Mouse (Mus musculus): Measurements from ENCODE around the gene Gpc3.

DNA sequence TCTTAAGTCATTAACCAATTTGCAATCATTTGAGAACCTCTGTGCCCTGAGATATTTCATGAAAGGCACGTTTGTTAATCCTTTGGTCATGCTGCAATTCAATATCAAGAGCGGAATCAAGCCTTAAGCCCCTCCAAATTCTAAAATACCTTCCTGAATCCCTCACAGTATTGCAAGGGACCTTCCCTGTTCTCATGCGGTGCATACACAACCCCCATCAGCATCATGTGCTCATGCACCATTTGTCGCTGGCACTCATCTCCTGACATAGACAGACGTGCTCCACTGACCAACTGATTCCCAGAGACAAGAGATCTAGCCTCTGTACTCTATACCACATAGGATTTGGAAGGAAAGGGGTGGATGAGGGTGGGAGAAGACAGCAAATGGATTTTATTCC lies 87.7 kb downstream of the Gpc3 start:
- TF ChIP-seq CTCF (IDR thresholded peaks at IDR 0.05; ENCODE audit: control insufficient read depth, insufficient read depth, insufficient read length) (no peak), USF1 (IDR thresholded peaks at IDR 0.05; ENCODE audit: low read depth) (no peak), MYOG (IDR thresholded peaks at IDR 0.05; ENCODE audit: control insufficient read depth, extremely low read depth, insufficient read length) (no peak), MAX (IDR thresholded peaks at IDR 0.05) (no peak), CEBPB (IDR thresholded peaks at IDR 0.05; ENCODE audit: low read depth) (no peak), FOSL1 (IDR thresholded peaks at IDR 0.05; ENCODE audit: insufficient read depth, low read length, poor library complexity, severe bottlenecking) (no peak)

Measured in C2C12 (cell line).